Mouse (Mus musculus) forebrain, embryonic 15.5 days (tissue): ENCODE data around the gene Bnipl. TPM values are rescaled to one million over a fixed set of nuclear protein-coding genes. Genes with fewer than 3 reads are reported as not detected.

ENCODE experiments used
- ATAC-seq: fragments of 200-750 bp; cut with Nextera tagmentation; replicated peaks from 2 replicates; pipeline ENCODE4 v1.8.0; 2017; ENCODE audit warnings: mild to moderate bottlenecking, moderate TSS enrichment, moderate library complexity
- H3K27ac ChIP-seq: fragments of 300-500 bp; sonication (generic); replicated peaks from 2 replicates; pipeline ENCODE4 v1.5.1; 2015; ENCODE audit warnings: mild to moderate bottlenecking, inconsistent platforms
- H3K27me3 ChIP-seq: fragments of 300-500 bp; sonication (generic); 2 replicates; pipeline ENCODE4 v1.6.1; 2015; ENCODE audit warnings: inconsistent platforms
- H3K36me3 ChIP-seq: fragments of 300-500 bp; sonication (generic); 2 replicates; pipeline ENCODE4 v1.6.1; 2015; ENCODE audit warnings: mild to moderate bottlenecking, inconsistent platforms
- H3K4me1 ChIP-seq: fragments of 300-500 bp; sonication (generic); 2 replicates; pipeline ENCODE4 v1.6.1; 2015; ENCODE audit warnings: inconsistent platforms
- H3K4me2 ChIP-seq: fragments of 300-500 bp; sonication (generic); replicated peaks from 2 replicates; pipeline ENCODE4 v1.6.1; 2015; ENCODE audit warnings: mild to moderate bottlenecking, inconsistent platforms
- H3K4me3 ChIP-seq: fragments of 300-500 bp; sonication (generic); 2 replicates; pipeline ENCODE4 v1.5.1; 2015; ENCODE audit warnings: mild to moderate bottlenecking, inconsistent platforms
- H3K9ac ChIP-seq: fragments of 300-500 bp; sonication (generic); replicated peaks from 2 replicates; pipeline ENCODE4 v1.6.1; 2015; ENCODE audit warnings: mild to moderate bottlenecking, inconsistent platforms
- H3K9me3 ChIP-seq: fragments of 300-500 bp; sonication (generic); 2 replicates; pipeline ENCODE4 v1.6.1; 2016; ENCODE audit warnings: inconsistent platforms
- whole genome bisulfite sequencing: fragments of 180-500 bp; shearing (Covaris S2); methylation state at CpG from one replicate; pipeline ENCODE4 v1.1.7; 2015; ENCODE audit warnings: mixed read lengths; 5-methylcytosine and 5-hydroxymethylcytosine counted together
- polyA plus RNA-seq: library from polyadenylated mRNA; unstranded; fragments of >200 nt; fragmentation: Nextera tagmentation; extraction: Ambion mirVana; gene quantifications from 2 replicates; pipeline ENCODE4 v1.2.1, GENCODE M21; 2015

The Bnipl gene
- polyA plus RNA-seq, 1 experiment from 2014 or later: not detected

- Histone ChIP-seq H3K36me3 (peaks cover 17% of the 10 kb centered on the region), H3K9me3 (no peaks in the 10 kb centered on the region)
Observed at GRCm38 (mm10) chr3:95286510-95286909, 35.5 kb upstream of the Bnipl start.

GRCm38 (mm10) chr3:95286011-95286410 is 35.0 kb upstream of the Bnipl start:
- Histone ChIP-seq H3K9me3 (no peaks in the 10 kb centered on the region), H3K4me1 (peaks cover 28% of the 10 kb centered on the region), H3K4me2 (no peak overlapping the region), H3K4me3 (no peak overlapping the region), H3K27me3 (no peaks in the 10 kb centered on the region), H3K9ac (no peak overlapping the region), H3K36me3 (peaks cover 12% of the 10 kb centered on the region), H3K27ac (no peak overlapping the region)
- no peak for ATAC-seq
- WGBS: 66% methylated on average over 5 of the region's 5 CpGs

More at GRCm38 (mm10) chr3:95286510-95286909, 35.5 kb upstream of the Bnipl start:
- H3K27ac ChIP-seq: no peak overlapping the region
- peaks cover 25% of the 10 kb centered on the region for H3K4me1 ChIP-seq
- no peak overlapping the region for H3K4me3 ChIP-seq
- H3K4me2 ChIP-seq: no peak overlapping the region
- H3K9ac ChIP-seq: no peak overlapping the region
- 89% methylated on average over 7 of the region's 7 CpGs for WGBS
- no peak for ATAC-seq
- H3K27me3 ChIP-seq: no peaks in the 10 kb centered on the region

- no peaks in the 10 kb centered on the region for H3K27me3 ChIP-seq
Observed at GRCm38 (mm10) chr3:95285390-95285789, 34.4 kb upstream of the Bnipl start.

GRCm38 (mm10) chr3:95284501-95285281 is 33.7 kb upstream of the Bnipl start:
- Histone ChIP-seq H3K27me3 (no peaks in the 10 kb centered on the region), H3K36me3 (peaks cover 8% of the 10 kb centered on the region), H3K9me3 (no peaks in the 10 kb centered on the region), H3K27ac (no peak overlapping the region), H3K4me3 (peak overlapping the region; percentile 67), H3K9ac (no peak overlapping the region; the same call in 1 of the 2 replicates), H3K4me1 (peaks cover 36% of the 10 kb centered on the region), H3K4me2 (peak overlapping the region; percentile 76)
- ATAC-seq: no peak
- 91% methylated on average over 12 of the region's 12 CpGs for WGBS

More at GRCm38 (mm10) chr3:95285390-95285789, 34.4 kb upstream of the Bnipl start:
- no peak for ATAC-seq
- 91% methylated on average over 5 of the region's 5 CpGs for WGBS
- Histone ChIP-seq H3K9ac (no peak overlapping the region), H3K36me3 (peaks cover 12% of the 10 kb centered on the region), H3K4me1 (peaks cover 34% of the 10 kb centered on the region), H3K4me3 (no peak overlapping the region), H3K27ac (no peak overlapping the region), H3K4me2 (no peak overlapping the region), H3K9me3 (no peaks in the 10 kb centered on the region)

- Histone ChIP-seq H3K9me3 (no peaks in the 10 kb centered on the region), H3K9ac (peak overlapping the region; percentile 73), H3K27ac (peak overlapping the region; percentile 96), H3K4me2 (peak overlapping the region; percentile 76), H3K4me1 (peaks cover 39% of the 10 kb centered on the region), H3K36me3 (peaks cover 8% of the 10 kb centered on the region), H3K27me3 (no peaks in the 10 kb centered on the region), H3K4me3 (peak overlapping the region; percentile 67)
- 28% methylated on average over 1 of the region's 1 CpGs for WGBS
- no peak for ATAC-seq
Observed at GRCm38 (mm10) chr3:95284062-95284461, 33.1 kb upstream of the Bnipl start.

GRCm38 (mm10) chr3:95283589-95283941 is 32.6 kb upstream of the Bnipl start:
- H3K9ac ChIP-seq: peak overlapping the region; percentile 73
- no peaks in the 10 kb centered on the region for H3K9me3 ChIP-seq
- peaks cover 8% of the 10 kb centered on the region for H3K36me3 ChIP-seq
- no peak for ATAC-seq
- peak overlapping the region; percentile 76 for H3K4me2 ChIP-seq
- no peaks in the 10 kb centered on the region for H3K27me3 ChIP-seq
- WGBS: 3% methylated on average over 7 of the region's 7 CpGs
- H3K4me1 ChIP-seq: peaks cover 39% of the 10 kb centered on the region
- H3K4me3 ChIP-seq: peak overlapping the region; percentile 67
- H3K27ac ChIP-seq: peak overlapping the region; percentile 96

GRCm38 (mm10) chr3:95282865-95283588 is 32.0 kb upstream of the Bnipl start:
- H3K27me3 ChIP-seq: no peaks in the 10 kb centered on the region
- peak overlapping the region; percentile 96 for H3K27ac ChIP-seq
- H3K4me1 ChIP-seq: peaks cover 39% of the 10 kb centered on the region
- ATAC-seq: peak; percentile 64
- under 1% methylated on average over 49 of the region's 51 CpGs for WGBS
- no peaks in the 10 kb centered on the region for H3K9me3 ChIP-seq
- peak overlapping the region; percentile 76 for H3K4me2 ChIP-seq
- peak overlapping the region; percentile 73 for H3K9ac ChIP-seq
- peak overlapping the region; percentile 67 for H3K4me3 ChIP-seq
- peaks cover 6% of the 10 kb centered on the region for H3K36me3 ChIP-seq

GRCm38 (mm10) chr3:95282381-95282864 is 31.4 kb upstream of the Bnipl start:
- Histone ChIP-seq H3K4me3 (peak overlapping the region; percentile 67), H3K27me3 (no peaks in the 10 kb centered on the region), H3K27ac (peak overlapping the region; percentile 96), H3K4me2 (peak overlapping the region; percentile 76), H3K9ac (peak overlapping the region; percentile 73), H3K9me3 (no peaks in the 10 kb centered on the region), H3K36me3 (no peaks in the 10 kb centered on the region), H3K4me1 (peaks cover 39% of the 10 kb centered on the region)
- WGBS: under 1% methylated on average over 11 of the region's 11 CpGs
- ATAC-seq: peak; percentile 11; the same call in 1 of the 2 replicates

- H3K9me3 ChIP-seq: no peaks in the 10 kb centered on the region
- H3K4me1 ChIP-seq: peaks cover 39% of the 10 kb centered on the region
- H3K36me3 ChIP-seq: no peaks in the 10 kb centered on the region
- no peaks in the 10 kb centered on the region for H3K27me3 ChIP-seq
- H3K27ac ChIP-seq: peak within 1 kb of the TSS; percentile 96
- peak within 1 kb of the TSS; percentile 67 for H3K4me3 ChIP-seq
- under 1% methylated on average over 53 of the region's 53 CpGs for WGBS
- H3K4me2 ChIP-seq: peak within 1 kb of the TSS; percentile 76
- peak within 1 kb of the TSS; percentile 87 for H3K9ac ChIP-seq
- ATAC-seq: peak; percentile 94
Observed at GRCm38 (mm10) chr3:95281216-95282126, 30.5 kb upstream of the Bnipl start, which contains the start of the genes Mindy1 and Prune1. Gene Mindy1, plus strand, starts transcription at chr3:95281345. Gene Prune1, minus strand, starts transcription at chr3:95282076.

- Histone ChIP-seq H3K9ac (peak overlapping the region; percentile 87), H3K36me3 (no peaks in the 10 kb centered on the region), H3K4me3 (peak overlapping the region; percentile 67), H3K4me2 (peak overlapping the region; percentile 76), H3K9me3 (no peaks in the 10 kb centered on the region), H3K4me1 (peaks cover 39% of the 10 kb centered on the region), H3K27ac (peak overlapping the region; percentile 96), H3K27me3 (no peaks in the 10 kb centered on the region)
- no peak for ATAC-seq
- 20% methylated on average over 8 of the region's 8 CpGs for WGBS
Observed at GRCm38 (mm10) chr3:95280747-95281146, 29.8 kb upstream of the Bnipl start.

- no peak for ATAC-seq
- Histone ChIP-seq H3K4me2 (no peak overlapping the region), H3K9me3 (no peaks in the 10 kb centered on the region), H3K4me1 (peaks cover 18% of the 10 kb centered on the region), H3K27me3 (no peaks in the 10 kb centered on the region), H3K27ac (no peak overlapping the region), H3K4me3 (no peak overlapping the region), H3K36me3 (no peaks in the 10 kb centered on the region), H3K9ac (no peak overlapping the region)
- 86% methylated on average over 1 of the region's 1 CpGs for WGBS
Observed at GRCm38 (mm10) chr3:95277149-95277551, 26.2 kb upstream of the Bnipl start.
